Mouse (Mus musculus) ES-Bruce4 (cell line): ENCODE results near the gene Vps39. TPM values are rescaled to one million over a fixed set of nuclear protein-coding genes. Genes with fewer than 3 reads are reported as not detected.

Source experiments
- H3K27ac ChIP-seq: 2 replicates; pipeline ENCODE4 v1.5.1; 2012; ENCODE audit warnings: low read length, inconsistent platforms; ENCODE audit not compliant: insufficient read depth
- H3K27me3 ChIP-seq: 2 replicates; pipeline ENCODE4 v1.6.1; 2012; ENCODE audit warnings: mild to moderate bottlenecking, low read length, inconsistent platforms; ENCODE audit not compliant: control insufficient read depth, poor library complexity, insufficient read depth, severe bottlenecking
- H3K36me3 ChIP-seq: 2 replicates; pipeline ENCODE4 v1.6.1; 2012; ENCODE audit warnings: inconsistent platforms, mild to moderate bottlenecking, low read length, moderate library complexity; ENCODE audit not compliant: control insufficient read depth, poor library complexity, insufficient read depth, severe bottlenecking
- H3K4me1 ChIP-seq: one replicate; pipeline ENCODE4 v1.8.1; 2011; ENCODE audit warnings: low read length; ENCODE audit not compliant: control insufficient read depth, insufficient read depth
- H3K4me3 ChIP-seq: 2 replicates; pipeline ENCODE4 v1.5.1; 2011; ENCODE audit warnings: low read depth, mild to moderate bottlenecking, low read length
- H3K9ac ChIP-seq: 2 replicates; pipeline ENCODE4 v1.6.1; 2012; ENCODE audit warnings: low read depth, mild to moderate bottlenecking, inconsistent platforms; ENCODE audit not compliant: poor library complexity, severe bottlenecking
- H3K9me3 ChIP-seq: replicated peaks from 2 replicates; pipeline ENCODE4 v1.6.1; 2012; ENCODE audit warnings: mild to moderate bottlenecking, low read length, inconsistent platforms; ENCODE audit not compliant: control insufficient read depth, poor library complexity, insufficient read depth, severe bottlenecking
- CTCF ChIP-seq: IDR thresholded peaks from one replicate; pipeline ENCODE4 v1.8.1; 2011; ENCODE audit warnings: low read depth, low read length
- EP300 ChIP-seq: IDR thresholded peaks from 2 replicates; pipeline ENCODE4 v1.6.1; 2011; ENCODE audit warnings: low read depth, low read length; ENCODE audit not compliant: insufficient read depth
- POLR2A ChIP-seq: IDR thresholded peaks from one replicate; pipeline ENCODE4 v1.8.1; 2011; ENCODE audit warnings: low read length; ENCODE audit not compliant: insufficient read depth
- polyA plus RNA-seq: library from polyadenylated mRNA; stranded (reverse); fragments of >200 nt; gene quantifications from 2 replicates; pipeline ENCODE4 v1.2.4, GENCODE M21; 2011; ENCODE audit warnings: low read depth; ENCODE audit not compliant: missing spikeins, insufficient read depth, insufficient read length

Vps39 gene
- polyA plus RNA-seq, 1 experiment = 32.5 TPM

- no peak overlapping the region for H3K27ac ChIP-seq
- H3K4me1 ChIP-seq = no peaks in the 10 kb centered on the region
- H3K36me3 ChIP-seq = no peaks in the 10 kb centered on the region
- H3K9ac ChIP-seq = no peak overlapping the region
- H3K9me3 ChIP-seq = no peaks in the 10 kb centered on the region
- H3K27me3 ChIP-seq = no peaks in the 10 kb centered on the region
- TF ChIP-seq POLR2A = no peak
- no peak for TF ChIP-seq CTCF
- TF ChIP-seq EP300 = no peak
- H3K4me3 ChIP-seq = no peak overlapping the region
Observed at GRCm38 (mm10) chr2:120283550-120283949, 69.4 kb downstream of the Vps39 start.

GRCm38 (mm10) chr2:120281221-120281620 is 71.7 kb downstream of the Vps39 start:
- Histone ChIP-seq H3K4me3 (no peak overlapping the region), H3K9me3 (no peaks in the 10 kb centered on the region), H3K27ac (no peak overlapping the region), H3K9ac (no peak overlapping the region), H3K4me1 (no peaks in the 10 kb centered on the region), H3K27me3 (no peaks in the 10 kb centered on the region), H3K36me3 (no peaks in the 10 kb centered on the region)
- TF ChIP-seq CTCF (no peak), POLR2A (no peak), EP300 (no peak)

DNA sequence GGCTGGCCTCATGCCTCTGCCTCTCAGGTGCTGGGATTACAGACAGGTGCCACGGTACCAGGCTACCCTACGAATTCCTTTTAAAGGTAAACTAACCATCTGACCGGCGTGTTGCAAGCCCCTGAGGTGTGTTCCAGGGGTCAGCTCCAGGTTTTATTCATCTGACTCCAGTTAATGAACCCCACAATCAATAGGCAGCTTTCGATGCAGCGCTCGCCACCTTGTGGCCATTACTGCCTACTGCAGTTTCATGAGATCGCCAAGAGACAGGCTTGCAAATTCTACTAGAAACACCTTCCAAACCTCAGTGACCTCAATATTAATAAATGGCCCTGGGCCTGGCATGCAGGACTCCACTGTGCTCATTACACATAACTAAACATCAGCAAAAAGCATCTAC is 73.0 kb downstream of the Vps39 start:
- Histone ChIP-seq H3K4me3 (no peak overlapping the region), H3K27me3 (no peaks in the 10 kb centered on the region), H3K36me3 (no peaks in the 10 kb centered on the region), H3K9me3 (no peaks in the 10 kb centered on the region), H3K27ac (no peak overlapping the region), H3K4me1 (no peaks in the 10 kb centered on the region), H3K9ac (no peak overlapping the region)
- TF ChIP-seq CTCF = peak; percentile 83
- no peak for TF ChIP-seq EP300

GRCm38 (mm10) chr2:120276951-120277350 is 76.0 kb downstream of the Vps39 start:
- H3K27ac ChIP-seq = no peak overlapping the region
- H3K36me3 ChIP-seq = no peaks in the 10 kb centered on the region
- no peak overlapping the region for H3K9ac ChIP-seq
- no peaks in the 10 kb centered on the region for H3K27me3 ChIP-seq
- no peaks in the 10 kb centered on the region for H3K9me3 ChIP-seq
- no peak overlapping the region for H3K4me3 ChIP-seq
- TF ChIP-seq EP300 (no peak), POLR2A (no peak), CTCF (no peak)
- H3K4me1 ChIP-seq = no peaks in the 10 kb centered on the region

- H3K9me3 ChIP-seq = no peaks in the 10 kb centered on the region
- H3K9ac ChIP-seq = no peak overlapping the region
- peak overlapping the region; percentile 37 for H3K4me3 ChIP-seq
- H3K36me3 ChIP-seq = no peaks in the 10 kb centered on the region
- H3K27ac ChIP-seq = no peak overlapping the region
- TF ChIP-seq CTCF (peak; percentile 47), EP300 (no peak)
- H3K4me1 ChIP-seq = no peaks in the 10 kb centered on the region
- H3K27me3 ChIP-seq = no peaks in the 10 kb centered on the region
Observed at GRCm38 (mm10) chr2:120268635-120269034, 84.3 kb downstream of the Vps39 start.

Other genes starting within 250 kb of the Vps39 start
- 24.2 and 24.4 TPM in 2 replicates for gene Ehd4, start 198.5 kb downstream of the Vps39 start, polyA plus RNA-seq
- gene Pla2g4e, start 107.8 kb downstream of the Vps39 start, polyA plus RNA-seq = not detected in 2 replicates
- gene Pla2g4d, start 63.9 kb downstream of the Vps39 start, polyA plus RNA-seq = not detected in 2 replicates
- 0.39 TPM in 1 of 2 replicates, not detected in the other for gene Pla2g4f, start 39.0 kb downstream of the Vps39 start, polyA plus RNA-seq
- 8.4 and 9.6 TPM in 2 replicates for gene Ganc, start 50.8 kb upstream of the Vps39 start, polyA plus RNA-seq
- gene Tmem87a, start 51.0 kb upstream of the Vps39 start, polyA plus RNA-seq = 47.5 and 47.6 TPM in 2 replicates
- not detected in 2 replicates for gene Capn3, start 102.9 kb upstream of the Vps39 start, polyA plus RNA-seq
- gene Zfp106, start 210.7 kb upstream of the Vps39 start, polyA plus RNA-seq = 275 and 287 TPM in 2 replicates
- gene Snap23, start 214.5 kb upstream of the Vps39 start, polyA plus RNA-seq = 78.0 and 78.7 TPM in 2 replicates